ENCODE assay signal across 22 mouse cellular contexts in the genomic region with DNA sequence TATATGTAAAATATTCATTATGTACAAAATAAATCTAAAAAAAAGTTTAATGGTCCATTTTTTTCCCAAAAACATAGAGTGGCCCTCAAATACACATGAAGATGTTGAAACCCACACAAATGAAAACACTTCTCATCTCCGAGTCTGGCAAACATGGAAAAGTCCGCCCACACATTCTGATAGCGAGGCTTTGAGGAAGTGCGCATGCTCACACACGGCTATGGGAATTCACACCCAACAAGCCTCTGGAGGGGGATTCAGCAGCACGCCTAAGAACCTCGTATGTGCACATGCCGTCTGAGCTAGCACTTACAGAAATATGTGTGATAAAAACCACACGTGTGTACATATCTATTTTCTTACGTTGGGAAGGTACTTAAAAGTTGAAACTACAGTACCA. TPM values are rescaled to one million over a fixed set of nuclear protein-coding genes. Genes with fewer than 3 reads are reported as not detected.
DNase-seq lines count a peak whose midpoint lies in the region; TF ChIP-seq lines count a peak whose summit lies in the region.
"Had no signal": no experiment of that assay in that cellular context is flagged by ENCODE, and none has a peak within 500 bp of the region (broad histone marks: within the 10 kb centered on the region; RNA-seq: fewer than 3 reads in every experiment).

No protein-coding gene starts in this region.

- no peaks in the 10 kb centered on the region for H3K4me1 ChIP-seq in ES-E14 (ENCODE audit: control insufficient read depth in 2 of 2, insufficient read depth in 2 of 2, low read length in 2 of 2, poor library complexity in 1 of 2)
- H3K4me1 ChIP-seq: embryonic facial prominence, embryonic 13.5 days; forebrain, embryonic 12.5 days; heart, embryonic 12.5 days; hindbrain, embryonic 12.5 days; limb, embryonic 13.5 days; midbrain, embryonic 13.5 days had no signal

- H3K4me3 ChIP-seq in layer of hippocampus, adult 2 months, result no peak overlapping the region
- H3K4me3 ChIP-seq in ES-E14 (ENCODE audit: insufficient read depth in 1 of 2, low read depth in 1 of 2, low read length in 2 of 2, poor library complexity in 1 of 2, severe bottlenecking in 1 of 2), result peak overlapping the region in 1 of 2 experiments; percentile 33; a peak in 1 of 4 replicates
- H3K4me3 ChIP-seq: embryonic facial prominence, embryonic 13.5 days; forebrain, embryonic 12.5 days; heart, embryonic 12.5 days; hindbrain, embryonic 12.5 days; limb, embryonic 13.5 days; midbrain, embryonic 13.5 days had no signal

- TF ChIP-seq CTCF in layer of hippocampus, adult 2 months (conservative IDR thresholded peaks at IDR 0.05), result no peak

- 0 out of 2 replicates have a peak overlapping the region, but pooled peaks have one; percentile 32 for H3K27ac ChIP-seq in layer of hippocampus, adult 2 months
- H3K27ac ChIP-seq in ES-E14 (ENCODE audit: insufficient read depth, low read depth, low read length, poor library complexity, severe bottlenecking), result no peak overlapping the region
- H3K27ac ChIP-seq: embryonic facial prominence, embryonic 13.5 days; forebrain, embryonic 12.5 days; hindbrain, embryonic 12.5 days; limb, embryonic 13.5 days; midbrain, embryonic 13.5 days had no signal

- in situ Hi-C loops in ES-E14 (cut with MboI; ENCODE audit: low sequenced_read_pairs in 2 of 2, unreplicated experiment in 2 of 2), result no loop called here

- no peaks in the 10 kb centered on the region for H3K9me3 ChIP-seq in ES-E14 (ENCODE audit: control insufficient read depth, insufficient read depth, low read depth, low read length)
- H3K9me3 ChIP-seq: embryonic facial prominence, embryonic 13.5 days; forebrain, embryonic 12.5 days; heart, embryonic 12.5 days; hindbrain, embryonic 12.5 days; limb, embryonic 13.5 days; midbrain, embryonic 13.5 days had no signal

- H3K36me3 ChIP-seq in ES-E14 (ENCODE audit: control insufficient read depth, insufficient read depth, low read length, poor library complexity, severe bottlenecking), result no peaks in the 10 kb centered on the region
- H3K36me3 ChIP-seq: embryonic facial prominence, embryonic 13.5 days; forebrain, embryonic 12.5 days; heart, embryonic 12.5 days; hindbrain, embryonic 12.5 days; limb, embryonic 13.5 days; midbrain, embryonic 13.5 days had no signal

- H3K9ac ChIP-seq in ES-E14 (ENCODE audit: insufficient read depth, low read depth, low read length, poor library complexity, severe bottlenecking), result no peak overlapping the region; the same call in 1 of the 2 replicates
- H3K9ac ChIP-seq: embryonic facial prominence, embryonic 13.5 days; forebrain, embryonic 12.5 days; heart, embryonic 12.5 days; hindbrain, embryonic 12.5 days; limb, embryonic 13.5 days; midbrain, embryonic 13.5 days had no signal

- DNase-seq in layer of hippocampus, adult 2 months (ENCODE audit: low spot score in 2 of 2), result peak; percentile 61 to 69
- no peak for DNase-seq in layer of hippocampus, postnatal 10 days (ENCODE audit: low spot score in 2 of 2)
- DNase-seq in ES-E14 (ENCODE audit: low read depth, low spot score), result peak; percentile 33
- peak; percentile 81 for DNase-seq in R1 (ENCODE audit: low read depth, low spot score)
- DNase-seq in layer of hippocampus, adult 9-11 months, result peak; percentile 59
- no peak for DNase-seq in urinary bladder, postnatal 4 days (ENCODE audit: low spot score in 2 of 2)
- DNase-seq in thymus, postnatal 0 days (ENCODE audit: low spot score), result no peak
- DNase-seq: adrenal gland, postnatal 14 days; cerebellum, postnatal 36 days; kidney, adult 2 months; lung, adult 18-20 months; lung, postnatal 4 days had no signal

TF ChIP-seq in ES-E14, 5 proteins besides CTCF, POLR2A, EP300 and RAD21:
- TF ChIP-seq MAFK (IDR thresholded peaks at IDR 0.05; ENCODE audit: insufficient read depth, low read depth, low read length), result no peak
- TF ChIP-seq CHD2 (IDR thresholded peaks at IDR 0.05; ENCODE audit: low read depth, low read length), result no peak
- no peak for TF ChIP-seq ZC3H11A (IDR thresholded peaks at IDR 0.05; ENCODE audit: borderline replicate concordance, low read depth, low read length)
- no peak for TF ChIP-seq HCFC1 (IDR thresholded peaks at IDR 0.05; ENCODE audit: borderline replicate concordance, insufficient read depth, low read length)
- no peak for TF ChIP-seq ZNF384 (IDR thresholded peaks at IDR 0.05; ENCODE audit: low read depth, low read length)

RNA-seq across cellular contexts. Expression of a gene that starts 18.9 kb away (rescaled TPM):
- 10 to 100 TPM in 1 of 2 experiments, 1 to 10 TPM in 1; 9.8 to 11.0 TPM for total RNA-seq in layer of hippocampus, adult 2 months (2021)
- 1 to 10 TPM; 4.8 to 5.2 TPM for total RNA-seq in layer of hippocampus, postnatal 10 days (2021)
- total RNA-seq in ES-E14 (2012; rRNA removed), result 0.16 and 0.27 TPM in 2 replicates
- 2.6 and 3.1 TPM in 2 replicates for polyA plus RNA-seq in thymus, postnatal 0 days (2015; fragmentation: Nextera tagmentation; extraction: Ambion mirVana)
- total RNA-seq: gastrocnemius, adult 8-10 months had no signal

RNA-seq across cellular contexts. Expression of a gene that starts 48.6 kb away (rescaled TPM):
- 100 to 1,000 TPM in 1 of 2 experiments, 10 to 100 TPM in 1; 96.7 to 114 TPM for total RNA-seq in layer of hippocampus, adult 2 months (2021)
- 10 to 100 TPM; 86.9 to 89.7 TPM for total RNA-seq in layer of hippocampus, postnatal 10 days (2021)
- 57.3 and 61.8 TPM in 2 replicates for total RNA-seq in ES-E14 (2012; rRNA removed)
- polyA plus RNA-seq in thymus, postnatal 0 days (2015; fragmentation: Nextera tagmentation; extraction: Ambion mirVana), result 139 and 191 TPM in 2 replicates

RNA-seq across cellular contexts. Expression of a gene that starts 59.2 kb away (rescaled TPM):
- total RNA-seq in layer of hippocampus, adult 2 months (2021), result not detected
- not detected for total RNA-seq in layer of hippocampus, postnatal 10 days (2021)
- total RNA-seq in ES-E14 (2012; rRNA removed), result not detected in 2 replicates
- not detected in 2 replicates for polyA plus RNA-seq in thymus, postnatal 0 days (2015; fragmentation: Nextera tagmentation; extraction: Ambion mirVana)
- total RNA-seq: CH12.LX; gastrocnemius, adult 8-10 months; layer of hippocampus, postnatal 25 days had no signal
- polyA plus RNA-seq: embryonic facial prominence, embryonic 13.5 days; forebrain, embryonic 12.5 days; heart, embryonic 12.5 days; hindbrain, embryonic 12.5 days; kidney, adult 2 months; limb, embryonic 13.5 days; midbrain, embryonic 13.5 days; neural tube, embryonic 11.5 days had no signal

Comparison
In these comparisons a context has a peak if more than half of its experiments do, and no peak if none do; other contexts are left out.
1. DNase-seq: peak in layer of hippocampus, adult 2 months (2 of 2), ES-E14 (single experiment), R1 (single experiment) and layer of hippocampus, adult 9-11 months (single experiment); none in layer of hippocampus, postnatal 10 days (0 of 2), urinary bladder, postnatal 4 days (0 of 2) and thymus, postnatal 0 days (single experiment).